Mouse (Mus musculus) kidney, adult 2 months (tissue): ENCODE measurements around the gene Fbxo41.

ENCODE experiments used
- CTCF ChIP-seq: fragments of 200-500 bp; conservative IDR thresholded peaks from 2 replicates; pipeline ENCODE4 v1.5.1; 2011; ENCODE audit warnings: low read depth, mild to moderate bottlenecking, control low read depth, low read length, moderate library complexity, mixed read lengths; ENCODE audit not compliant: insufficient read depth, insufficient read length
- POLR2A ChIP-seq: fragments of 200-500 bp; IDR thresholded peaks from one replicate; pipeline ENCODE4 v1.6.1; 2011; ENCODE audit warnings: low read depth, low read length, control low read depth

- TF ChIP-seq POLR2A (no peak), CTCF (no peak)
These were observed 12.5 kb downstream of the Fbxo41 start for GRCm38 (mm10) chr6:85490252-85490651.
